Mouse (Mus musculus) myocyte (in vitro differentiated cells): ENCODE results near the gene Ap1m2.
"Not testable (repeated sequence)": the region's sequence is repeated elsewhere in the genome, so short reads cannot be mapped to it uniquely, and the experiment has no call there.

Experiments
- CEBPB ChIP-seq: IDR thresholded peaks from 2 replicates; pipeline ENCODE4 v1.6.1; 2011; ENCODE audit warnings: mild to moderate bottlenecking, moderate library complexity; ENCODE audit not compliant: poor library complexity, insufficient read depth, severe bottlenecking
- E2F4 ChIP-seq: IDR thresholded peaks from one replicate; pipeline ENCODE4 v1.6.1; 2011; ENCODE audit warnings: mild to moderate bottlenecking, control low read depth, moderate library complexity; ENCODE audit not compliant: insufficient read depth
- MAX ChIP-seq: IDR thresholded peaks from one replicate; pipeline ENCODE4 v1.6.1; 2011; ENCODE audit warnings: low read depth, mild to moderate bottlenecking, control low read depth
- MYOG ChIP-seq, 3 experiments: IDR thresholded peaks; one replicate each; pipeline ENCODE4 v1.6.1; 2011; ENCODE audit warnings: control low read depth in 2 of 3, low read depth in 2 of 3, mild to moderate bottlenecking in 2 of 3; ENCODE audit not compliant: insufficient read length in 2 of 3, control insufficient read depth in 1 of 3, insufficient read depth in 1 of 3
- POLR2A ChIP-seq: IDR thresholded peaks from one replicate; pipeline ENCODE4 v1.6.1; 2011; ENCODE audit warnings: low read depth, mild to moderate bottlenecking, control low read depth, moderate library complexity; ENCODE audit not compliant: insufficient read length
- POLR2AphosphoS2 ChIP-seq: IDR thresholded peaks from one replicate; pipeline ENCODE4 v1.6.1; 2011; ENCODE audit warnings: low read depth, control low read depth; ENCODE audit not compliant: insufficient read length
- REST ChIP-seq: IDR thresholded peaks from one replicate; pipeline ENCODE4 v1.6.1; 2011; ENCODE audit warnings: mild to moderate bottlenecking, control low read depth, moderate library complexity; ENCODE audit not compliant: insufficient read depth, insufficient read length
- SRF ChIP-seq: IDR thresholded peaks from one replicate; pipeline ENCODE4 v1.6.1; 2011; ENCODE audit warnings: low read depth; ENCODE audit not compliant: control insufficient read depth, insufficient read length
- TCF12 ChIP-seq: IDR thresholded peaks from one replicate; pipeline ENCODE4 v1.6.1; 2011; ENCODE audit warnings: mild to moderate bottlenecking, control low read depth; ENCODE audit not compliant: poor library complexity, insufficient read depth, severe bottlenecking
- TCF3 ChIP-seq: IDR thresholded peaks from one replicate; pipeline ENCODE4 v1.6.1; 2011; ENCODE audit warnings: low read depth, control low read depth; ENCODE audit not compliant: insufficient read length
- USF1 ChIP-seq: IDR thresholded peaks from one replicate; pipeline ENCODE4 v1.6.1; 2011; ENCODE audit warnings: low read depth, mild to moderate bottlenecking, control low read depth, moderate library complexity

- not testable (repeated sequence) for TF ChIP-seq TCF3; MAX; MYOG (IDR thresholded peaks at IDR 0.05; ENCODE audit: control insufficient read depth in 1 of 3, insufficient read depth in 1 of 3, insufficient read length in 2 of 3, low read depth in 2 of 3); POLR2AphosphoS2; POLR2A; CEBPB; SRF; TCF12; E2F4; USF1; REST
Observed at GRCm38 (mm10) chr9:21256349-21256748, 55.8 kb downstream of the Ap1m2 start.
